Mouse (Mus musculus): ENCODE data around the gene Il34. TPM values are rescaled to one million over a fixed set of nuclear protein-coding genes. Genes with fewer than 3 reads are reported as not detected.

Gene Il34
- polyA plus RNA-seq, 1 experiment from 2014 or later = 1.0 TPM

DNA sequence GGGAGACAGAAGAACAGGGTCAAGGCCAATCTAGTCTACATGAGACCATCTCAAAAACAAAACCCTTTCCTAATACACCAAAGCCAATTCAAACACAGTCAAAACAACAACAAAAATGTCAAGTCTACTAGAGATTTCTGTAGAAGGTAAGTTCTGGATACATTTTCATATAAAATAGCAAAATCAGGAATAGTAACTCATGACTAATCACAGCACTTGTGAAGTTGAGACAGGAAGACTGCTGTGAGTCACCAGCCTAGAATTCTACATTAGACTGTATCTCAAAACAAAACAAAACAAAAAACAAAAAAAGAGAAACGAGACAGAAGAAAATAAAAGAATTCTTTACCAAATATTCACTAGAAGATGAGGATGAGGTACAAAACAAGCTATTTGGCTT, 19.1 kb upstream of the Il34 start:
- Histone ChIP-seq H3K36me3 (peaks cover 96% of the 10 kb centered on the region), H3K4me2 (replicated peaks) (no peak overlapping the region), H3K4me1 (no peaks in the 10 kb centered on the region), H3K9me3 (no peaks in the 10 kb centered on the region), H3K27me3 (replicated peaks) (no peaks in the 10 kb centered on the region), H3K27ac (no peak overlapping the region), H3K4me3 (no peak overlapping the region), H3K9ac (no peak overlapping the region)
- WGBS = 91% methylated on average over 1 of the region's 1 CpGs
- no peak for ATAC-seq (ENCODE audit: low FRiP score, low read depth)

DNA sequence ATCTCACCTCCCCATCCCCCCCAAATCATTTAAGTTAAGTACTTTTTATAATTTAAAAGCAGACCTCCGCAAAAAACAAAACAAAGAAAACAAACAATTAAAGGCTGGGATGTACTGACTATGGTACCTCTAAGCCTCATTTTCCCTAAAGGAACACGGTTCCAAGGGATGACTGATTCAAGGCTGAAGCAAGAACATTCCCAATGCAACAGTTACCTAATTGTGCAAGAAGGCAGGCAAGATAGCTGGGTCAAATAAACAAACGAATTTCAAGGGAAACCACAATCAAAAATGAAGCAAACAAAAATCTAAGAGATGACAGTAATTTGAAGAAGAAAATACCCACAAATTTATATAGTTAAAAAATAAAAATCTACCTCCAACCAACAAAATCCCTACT, 16.2 kb upstream of the Il34 start:
- no peak for ATAC-seq (ENCODE audit: low FRiP score, low read depth)
- H3K4me1 ChIP-seq = no peaks in the 10 kb centered on the region
- H3K27ac ChIP-seq = no peak overlapping the region
- WGBS = 90% methylated on average over 3 of the region's 3 CpGs
- peaks cover 98% of the 10 kb centered on the region for H3K36me3 ChIP-seq
- H3K9ac ChIP-seq = no peak overlapping the region
- no peaks in the 10 kb centered on the region for H3K27me3 ChIP-seq (replicated peaks)
- no peaks in the 10 kb centered on the region for H3K9me3 ChIP-seq
- H3K4me3 ChIP-seq = no peak overlapping the region
- no peak overlapping the region for H3K4me2 ChIP-seq (replicated peaks)

DNA sequence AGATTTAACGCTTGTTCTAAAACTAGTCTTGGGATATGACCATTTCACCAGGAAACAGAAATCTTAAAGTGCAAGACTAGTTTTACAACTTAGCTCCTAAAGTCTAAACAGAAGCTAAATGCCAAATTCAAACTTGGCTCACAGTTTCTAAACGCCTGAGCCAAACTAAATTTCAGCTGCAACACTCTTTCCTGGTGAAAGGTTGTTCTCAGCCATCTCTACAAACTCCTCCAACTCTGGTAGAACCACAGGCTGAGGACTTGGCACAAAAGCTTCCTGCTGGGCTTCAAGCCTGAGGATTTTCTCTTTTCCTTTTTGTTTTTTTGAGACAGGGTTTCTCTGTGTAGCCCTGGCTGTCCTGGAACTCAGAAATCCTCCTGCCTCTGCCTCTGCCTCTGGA, 14.5 kb upstream of the Il34 start:
- 92% methylated on average over 2 of the region's 2 CpGs for WGBS
- H3K4me1 ChIP-seq = no peaks in the 10 kb centered on the region
- H3K9me3 ChIP-seq = no peaks in the 10 kb centered on the region
- no peak overlapping the region for H3K27ac ChIP-seq
- H3K9ac ChIP-seq = no peak overlapping the region
- peaks cover 98% of the 10 kb centered on the region for H3K36me3 ChIP-seq
- no peak overlapping the region for H3K4me3 ChIP-seq
- H3K27me3 ChIP-seq (replicated peaks) = no peaks in the 10 kb centered on the region
- no peak overlapping the region for H3K4me2 ChIP-seq (replicated peaks)
- ATAC-seq (ENCODE audit: low FRiP score, low read depth) = no peak

DNA sequence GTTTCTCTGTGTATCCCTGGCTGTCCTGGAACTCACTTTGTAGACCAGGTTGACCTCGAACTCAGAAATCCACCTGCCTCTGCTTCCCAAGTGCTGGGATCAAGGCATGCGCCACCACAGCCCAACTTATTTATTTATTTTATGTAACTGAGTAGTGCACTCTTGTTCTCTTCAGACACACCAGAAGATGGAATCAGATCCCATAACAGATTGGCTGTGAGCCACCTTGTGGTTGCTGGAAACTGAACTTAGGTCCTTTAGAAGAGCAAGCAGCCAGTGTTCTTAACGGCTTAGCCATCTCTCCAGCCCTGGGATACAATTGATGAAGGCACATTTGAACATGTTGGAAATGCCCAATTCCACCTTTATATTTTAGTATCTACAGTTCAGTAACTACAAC, 12.9 kb upstream of the Il34 start:
- Histone ChIP-seq H3K9ac (no peak overlapping the region), H3K36me3 (peaks cover 98% of the 10 kb centered on the region)
- 90% methylated on average over 3 of the region's 3 CpGs for WGBS

DNA sequence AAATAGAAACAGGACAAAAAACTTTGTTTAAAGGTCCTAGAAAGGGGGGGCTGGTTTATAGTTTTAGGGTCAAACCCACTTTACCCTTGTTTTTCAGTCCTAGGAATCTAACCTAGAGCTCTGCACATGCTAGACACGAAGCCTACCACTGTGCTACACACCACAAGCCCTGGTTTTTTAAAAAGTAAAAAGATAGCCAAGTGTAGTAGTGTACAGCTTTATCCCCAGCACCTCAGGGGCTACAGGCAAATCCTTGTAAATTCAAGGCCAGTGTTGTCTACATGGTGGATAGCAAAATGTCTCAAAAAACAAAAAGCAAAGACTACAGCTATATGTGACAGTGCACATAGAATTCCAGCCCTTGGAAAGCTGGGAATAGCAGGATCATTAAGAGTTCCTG, 11.3 kb upstream of the Il34 start:
- H3K36me3 ChIP-seq = peaks cover 98% of the 10 kb centered on the region
- 91% methylated on average over 1 of the region's 1 CpGs for WGBS
- ATAC-seq (ENCODE audit: low FRiP score, low read depth) = no peak

More for the DNA sequence above, 12.9 kb upstream of the Il34 start:
- Histone ChIP-seq H3K9me3 (no peaks in the 10 kb centered on the region), H3K4me1 (no peaks in the 10 kb centered on the region), H3K27ac (no peak overlapping the region), H3K4me3 (no peak overlapping the region), H3K4me2 (replicated peaks) (no peak overlapping the region), H3K27me3 (replicated peaks) (no peaks in the 10 kb centered on the region)
- ATAC-seq (ENCODE audit: low FRiP score, low read depth) = no peak

DNA sequence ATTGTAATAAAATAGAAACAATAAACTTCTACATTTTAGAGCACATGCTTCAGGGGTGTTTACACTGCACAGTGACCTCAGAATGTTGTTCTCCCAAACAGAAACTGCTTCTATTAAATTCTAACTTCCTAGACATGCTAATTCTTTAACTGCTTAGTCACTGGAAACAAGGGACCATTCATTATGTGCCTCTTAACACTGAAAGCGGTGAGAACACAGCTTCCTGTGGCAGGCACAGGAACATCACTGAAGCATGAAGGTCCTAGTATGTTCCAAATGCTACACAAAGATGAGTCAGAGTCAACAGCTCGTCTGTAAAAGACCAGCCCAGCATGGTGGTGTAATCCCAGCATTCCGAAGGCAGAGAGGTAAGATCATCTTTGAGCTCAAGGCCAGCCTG, 9.6 kb upstream of the Il34 start:
- H3K36me3 ChIP-seq = peaks cover 98% of the 10 kb centered on the region
- 79% methylated on average over 3 of the region's 3 CpGs for WGBS
- H3K27ac ChIP-seq = no peak overlapping the region
- no peak overlapping the region for H3K4me3 ChIP-seq
- no peaks in the 10 kb centered on the region for H3K9me3 ChIP-seq
- H3K9ac ChIP-seq = no peak overlapping the region
- no peak for ATAC-seq (ENCODE audit: low FRiP score, low read depth)
- no peaks in the 10 kb centered on the region for H3K27me3 ChIP-seq (replicated peaks)
- no peaks in the 10 kb centered on the region for H3K4me1 ChIP-seq
- no peak overlapping the region for H3K4me2 ChIP-seq (replicated peaks)

More for the DNA sequence above, 11.3 kb upstream of the Il34 start:
- Histone ChIP-seq H3K9ac (no peak overlapping the region), H3K4me2 (replicated peaks) (no peak overlapping the region), H3K27me3 (replicated peaks) (no peaks in the 10 kb centered on the region), H3K9me3 (no peaks in the 10 kb centered on the region), H3K4me1 (no peaks in the 10 kb centered on the region), H3K27ac (no peak overlapping the region), H3K4me3 (no peak overlapping the region)

DNA sequence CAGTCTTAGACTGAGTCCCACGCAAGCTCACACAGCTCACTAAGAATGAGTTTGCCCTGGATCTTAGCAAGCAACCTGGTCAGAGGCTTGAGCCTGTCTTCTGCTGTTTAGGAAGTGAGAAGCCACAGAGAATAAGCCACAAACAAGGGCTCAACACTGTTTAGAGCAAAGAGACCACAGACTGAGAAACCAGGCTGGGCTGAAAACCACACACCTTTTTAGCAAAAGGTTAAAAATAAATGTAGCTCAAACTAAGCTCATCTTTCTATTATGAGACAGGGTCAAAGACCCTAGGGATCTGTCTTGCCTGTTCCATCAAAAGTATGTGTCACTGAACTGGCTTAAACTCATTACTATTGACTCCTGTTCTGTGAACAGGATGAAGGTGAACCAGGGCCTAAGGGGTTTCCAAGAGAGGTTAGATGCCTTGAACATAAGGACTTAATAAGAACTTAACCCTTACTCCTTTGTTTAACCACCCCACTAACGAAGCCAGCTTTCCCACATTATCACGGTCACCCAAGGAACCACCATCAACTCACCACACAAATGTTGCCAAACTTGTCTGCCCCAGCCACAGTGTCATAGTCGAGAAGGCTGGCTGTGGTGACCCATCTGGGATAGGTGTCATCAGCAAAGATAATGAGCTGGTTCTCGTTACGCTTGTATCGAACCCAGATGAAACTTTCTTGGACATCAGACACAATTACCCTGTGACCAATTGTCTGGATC, 7.5 kb upstream of the Il34 start:
- no peak for ATAC-seq (ENCODE audit: low FRiP score, low read depth)
- no peak overlapping the region for H3K9ac ChIP-seq
- H3K9me3 ChIP-seq = no peaks in the 10 kb centered on the region
- no peaks in the 10 kb centered on the region for H3K27me3 ChIP-seq (replicated peaks)
- H3K4me3 ChIP-seq = no peak overlapping the region
- no peaks in the 10 kb centered on the region for H3K4me1 ChIP-seq
- no peak overlapping the region for H3K27ac ChIP-seq
- H3K4me2 ChIP-seq (replicated peaks) = no peak overlapping the region
- WGBS = 95% methylated on average over 7 of the region's 7 CpGs
- peaks cover 96% of the 10 kb centered on the region for H3K36me3 ChIP-seq

DNA sequence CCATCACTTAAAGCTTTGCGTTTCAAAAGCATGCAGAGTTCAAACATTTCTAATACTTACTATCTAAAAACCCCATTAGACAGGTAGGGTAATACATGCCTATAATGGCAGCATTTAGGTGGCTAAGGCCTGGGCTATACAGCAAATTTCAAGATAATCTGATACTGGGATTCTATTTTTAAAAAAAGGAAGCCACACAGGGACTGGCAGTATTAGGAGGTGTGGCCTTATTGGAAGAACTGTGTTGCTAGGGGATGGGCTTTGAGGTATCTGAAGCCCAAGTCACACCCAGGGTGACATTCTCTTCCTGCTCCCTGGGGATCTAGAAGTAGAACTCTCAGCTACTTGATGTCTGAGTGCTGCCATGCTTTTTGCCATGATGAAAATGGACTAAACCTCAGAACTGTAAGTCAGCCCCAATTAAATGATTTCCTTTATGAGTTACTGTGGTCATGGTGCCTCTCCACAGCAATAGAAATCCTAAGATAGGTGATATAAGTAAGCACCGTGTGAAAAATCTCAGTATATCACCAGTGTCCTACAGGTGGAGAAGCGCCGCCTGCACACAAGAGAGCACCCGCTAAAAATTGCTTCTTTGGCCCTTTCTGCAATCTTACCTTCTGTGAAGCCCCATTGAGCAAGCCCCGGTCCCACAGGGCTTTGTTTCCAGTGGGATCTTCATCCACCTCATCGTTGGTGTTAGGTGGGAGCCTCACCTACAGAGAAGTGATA, 6.8 kb upstream of the Il34 start:
- ATAC-seq (ENCODE audit: low FRiP score, low read depth) = no peak
- no peaks in the 10 kb centered on the region for H3K27me3 ChIP-seq (replicated peaks)
- H3K27ac ChIP-seq = no peak overlapping the region
- H3K4me1 ChIP-seq = no peaks in the 10 kb centered on the region
- no peak overlapping the region for H3K9ac ChIP-seq
- 95% methylated on average over 7 of the region's 7 CpGs for WGBS
- no peak overlapping the region for H3K4me2 ChIP-seq (replicated peaks)
- peaks cover 88% of the 10 kb centered on the region for H3K36me3 ChIP-seq
- no peaks in the 10 kb centered on the region for H3K9me3 ChIP-seq
- no peak overlapping the region for H3K4me3 ChIP-seq

GRCm38 (mm10) chr8:110811793-110812192, 6.1 kb upstream of the Il34 start:
- Histone ChIP-seq H3K27me3 (replicated peaks) (no peaks in the 10 kb centered on the region), H3K27ac (no peak overlapping the region), H3K4me3 (no peak overlapping the region), H3K4me2 (replicated peaks) (no peak overlapping the region), H3K9ac (no peak overlapping the region), H3K9me3 (no peaks in the 10 kb centered on the region), H3K36me3 (peaks cover 81% of the 10 kb centered on the region), H3K4me1 (no peaks in the 10 kb centered on the region)
- 95% methylated on average over 7 of the region's 7 CpGs for WGBS
- no peak for ATAC-seq (ENCODE audit: low FRiP score, low read depth)

DNA sequence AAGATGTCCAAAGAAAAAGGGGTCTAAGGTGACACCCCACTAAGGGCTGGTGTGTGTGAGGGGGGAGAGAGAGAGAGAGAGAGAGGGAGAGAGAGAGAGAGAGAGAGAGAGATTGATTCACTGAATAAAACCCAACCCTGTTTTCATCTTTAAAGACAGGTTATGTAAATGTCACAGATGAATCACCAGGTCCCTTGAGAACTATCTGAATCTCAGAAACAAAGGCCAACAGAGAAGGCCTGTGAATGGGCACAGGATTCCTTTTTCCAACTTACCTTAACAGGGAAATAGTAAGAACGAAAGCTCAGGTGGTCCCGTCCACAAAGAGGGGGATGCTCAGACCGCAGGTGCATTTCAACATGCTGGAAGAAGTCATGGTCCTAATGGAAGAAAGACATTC, 5.4 kb upstream of the Il34 start:
- H3K9me3 ChIP-seq = no peaks in the 10 kb centered on the region
- no peaks in the 10 kb centered on the region for H3K4me1 ChIP-seq
- no peaks in the 10 kb centered on the region for H3K27me3 ChIP-seq (replicated peaks)
- no peak for ATAC-seq (ENCODE audit: low FRiP score, low read depth)
- no peak overlapping the region for H3K9ac ChIP-seq
- H3K4me2 ChIP-seq (replicated peaks) = no peak overlapping the region
- H3K27ac ChIP-seq = no peak overlapping the region
- H3K36me3 ChIP-seq = peaks cover 76% of the 10 kb centered on the region
- no peak overlapping the region for H3K4me3 ChIP-seq
- WGBS = 94% methylated on average over 3 of the region's 3 CpGs

- H3K9me3 ChIP-seq = no peaks in the 10 kb centered on the region
- H3K4me1 ChIP-seq = no peaks in the 10 kb centered on the region
- 87% methylated on average over 7 of the region's 7 CpGs for WGBS
- no peak overlapping the region for H3K27ac ChIP-seq
- H3K9ac ChIP-seq = no peak overlapping the region
- no peak overlapping the region for H3K4me2 ChIP-seq (replicated peaks)
- H3K27me3 ChIP-seq (replicated peaks) = no peaks in the 10 kb centered on the region
- H3K4me3 ChIP-seq = no peak overlapping the region
- H3K36me3 ChIP-seq = peaks cover 71% of the 10 kb centered on the region
- no peak for ATAC-seq (ENCODE audit: low FRiP score, low read depth)
These were observed 4.8 kb upstream of the Il34 start for GRCm38 (mm10) chr8:110810481-110811065.

DNA sequence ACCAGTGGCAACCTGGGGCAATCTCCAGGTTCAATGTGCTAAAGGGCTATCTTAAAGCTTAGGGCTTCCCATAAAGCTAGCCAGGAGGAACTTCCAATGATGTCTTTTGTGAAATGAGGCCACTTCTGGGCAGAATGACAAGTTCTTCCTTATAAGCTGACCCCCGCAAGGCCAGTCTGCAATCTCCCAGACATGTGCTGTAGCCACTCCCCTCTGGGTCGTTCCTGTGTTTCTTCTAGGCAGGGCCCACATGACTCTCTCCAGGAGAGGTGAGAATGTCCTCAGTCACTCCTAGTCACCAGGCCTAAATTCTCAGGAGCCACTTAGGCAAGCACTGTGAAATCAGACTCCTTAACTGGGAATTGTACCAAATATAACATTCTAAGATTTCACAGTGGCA, 4.1 kb upstream of the Il34 start:
- Histone ChIP-seq H3K9me3 (no peaks in the 10 kb centered on the region), H3K4me3 (no peak overlapping the region), H3K4me1 (no peaks in the 10 kb centered on the region), H3K4me2 (replicated peaks) (no peak overlapping the region), H3K9ac (no peak overlapping the region), H3K27me3 (replicated peaks) (no peaks in the 10 kb centered on the region), H3K27ac (no peak overlapping the region), H3K36me3 (peaks cover 63% of the 10 kb centered on the region)
- ATAC-seq (ENCODE audit: low FRiP score, low read depth) = no peak
- WGBS = 66% methylated on average over 2 of the region's 2 CpGs

Data from neural tube, embryonic 12.5 days (tissue).